Mouse (Mus musculus) E14TG2a.4 (cell line): ENCODE data around the gene Iqcc.

ENCODE experiments used
- CTCF ChIP-seq: conservative IDR thresholded peaks from 2 replicates; pipeline ENCODE4 v1.5.1; 2014; ENCODE audit warnings: low read length
- NANOG ChIP-seq: IDR thresholded peaks from 2 replicates; pipeline ENCODE4 v1.6.1; 2014; ENCODE audit warnings: borderline replicate concordance, low read length, mixed read lengths
- POU5F1 ChIP-seq: IDR thresholded peaks from 2 replicates; pipeline ENCODE4 v1.6.1; 2014; ENCODE audit warnings: low read length, borderline replicate concordance

DNA sequence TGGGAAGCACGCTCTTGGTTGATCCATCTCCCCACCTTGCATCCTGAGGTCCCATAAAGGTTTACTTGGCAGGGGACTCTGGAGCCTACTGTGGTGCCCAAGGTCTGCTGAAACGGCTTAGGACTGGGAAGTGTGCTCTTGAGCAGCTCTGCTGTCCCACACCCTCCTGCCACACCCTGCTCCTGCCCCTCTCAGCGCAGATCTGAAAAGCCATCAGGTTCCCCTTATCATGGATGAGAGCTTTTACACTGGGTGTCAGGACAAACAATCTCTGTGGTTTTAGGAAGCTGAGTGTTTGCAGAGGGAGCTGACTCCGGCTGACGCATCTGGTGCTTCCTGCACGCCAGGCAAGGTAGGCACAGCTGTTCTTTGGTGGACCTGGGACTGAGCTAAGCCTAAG, 15.0 kb upstream of the Iqcc start:
- TF ChIP-seq CTCF (no peak), POU5F1 (no peak), NANOG (no peak)
